Mouse (Mus musculus) forebrain, embryonic 12.5 days (tissue): ENCODE data around the gene Olfr960. TPM values are rescaled to one million over a fixed set of nuclear protein-coding genes. Genes with fewer than 3 reads are reported as not detected.

Experiments
- ATAC-seq: fragments of 200-750 bp; cut with Nextera tagmentation; 2 replicates; pipeline ENCODE4 v1.8.0; 2017; ENCODE audit warnings: moderate TSS enrichment; ENCODE audit not compliant: low FRiP score
- H3K27ac ChIP-seq: fragments of 300-500 bp; sonication (generic); 2 replicates; pipeline ENCODE4 v1.5.1; 2016; ENCODE audit warnings: mild to moderate bottlenecking
- H3K27me3 ChIP-seq: fragments of 300-500 bp; sonication (generic); 2 replicates; pipeline ENCODE4 v1.6.1; 2016; ENCODE audit warnings: mild to moderate bottlenecking
- H3K36me3 ChIP-seq: fragments of 300-500 bp; sonication (generic); replicated peaks from 2 replicates; pipeline ENCODE4 v1.6.1; 2016; ENCODE audit warnings: mild to moderate bottlenecking
- H3K4me1 ChIP-seq: fragments of 300-500 bp; sonication (generic); 2 replicates; pipeline ENCODE4 v1.6.1; 2016
- H3K4me2 ChIP-seq: fragments of 300-500 bp; sonication (generic); 2 replicates; pipeline ENCODE4 v1.6.1; 2016; ENCODE audit warnings: mild to moderate bottlenecking, moderate library complexity
- H3K4me3 ChIP-seq: fragments of 300-500 bp; sonication (generic); replicated peaks from 2 replicates; pipeline ENCODE4 v1.5.1; 2016; ENCODE audit warnings: mild to moderate bottlenecking
- H3K9ac ChIP-seq: fragments of 300-500 bp; sonication (generic); 2 replicates; pipeline ENCODE4 v1.6.1; 2016; ENCODE audit warnings: mild to moderate bottlenecking
- H3K9me3 ChIP-seq: fragments of 300-500 bp; sonication (generic); 2 replicates; pipeline ENCODE4 v1.6.1; 2016
- WGBS: fragments of 180-500 bp; shearing (Covaris S2); methylation state at CpG from one replicate; pipeline ENCODE4 v1.1.7; 2016; 5-methylcytosine and 5-hydroxymethylcytosine counted together
- polyA plus RNA-seq: library from polyadenylated mRNA; unstranded; fragments of >200 nt; fragmentation: Nextera tagmentation; extraction: Ambion mirVana; gene quantifications from 2 replicates; pipeline ENCODE4 v1.2.1, GENCODE M21; 2016

The Olfr960 gene
- not detected in 2 replicates for polyA plus RNA-seq

DNA sequence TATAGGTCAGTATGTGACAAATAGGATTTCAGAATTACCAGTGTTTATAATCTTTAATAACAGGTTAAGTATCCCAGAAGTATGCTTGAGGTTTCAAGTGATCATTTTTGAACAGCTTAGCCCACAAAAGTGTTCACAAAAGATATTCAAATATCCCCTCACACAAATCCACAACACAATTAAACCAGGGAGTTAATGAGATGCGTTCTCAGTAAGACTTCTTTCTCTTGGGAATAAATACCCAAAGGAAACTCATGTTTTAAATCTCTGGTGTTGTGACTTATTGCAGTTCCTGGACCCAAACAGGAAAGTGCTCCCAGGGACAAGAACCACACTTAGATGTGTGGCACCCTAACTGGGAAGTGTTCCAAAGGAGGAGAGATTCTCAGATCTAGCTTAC, at the start of gene Olfr960:
Olfr960 (plus strand) TSS at position 301 of the 400 bp plus-strand sequence.
- Histone ChIP-seq H3K36me3 (no peaks in the 10 kb centered on the region), H3K9me3 (no peaks in the 10 kb centered on the region), H3K4me3 (no peak within 1 kb of the TSS), H3K4me1 (no peaks in the 10 kb centered on the region), H3K27me3 (no peaks in the 10 kb centered on the region), H3K4me2 (no peak within 1 kb of the TSS), H3K27ac (no peak within 1 kb of the TSS), H3K9ac (no peak within 1 kb of the TSS)
- ATAC-seq: no peak
- 44% methylated on average over 1 of the region's 1 CpGs for WGBS

DNA sequence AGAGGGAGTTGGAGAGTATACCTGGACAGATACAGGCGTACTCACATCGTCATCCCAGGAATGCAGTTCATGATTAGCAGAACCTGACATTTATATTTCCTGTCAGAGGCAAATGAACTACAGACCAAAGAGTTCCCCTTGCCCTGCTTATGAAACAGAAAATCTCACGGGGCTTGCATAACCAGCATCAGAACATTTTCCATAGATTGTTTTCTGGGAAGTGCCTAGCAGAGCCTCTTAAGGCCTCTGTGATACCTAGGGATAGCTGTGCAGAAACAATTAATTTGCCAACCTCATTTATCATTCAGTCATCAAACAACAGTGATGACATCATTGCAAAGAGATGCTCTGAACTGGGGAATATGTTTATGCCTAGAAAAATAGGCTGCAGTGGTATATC, 45.7 kb upstream of the Olfr960 start, which contains the start of gene Olfr959:
Olfr959 (minus strand) TSS at position 101 of the 400 bp plus-strand sequence.
- no peak within 1 kb of the TSS for H3K4me3 ChIP-seq
- H3K27me3 ChIP-seq: no peaks in the 10 kb centered on the region
- H3K9me3 ChIP-seq: no peaks in the 10 kb centered on the region
- no peak within 1 kb of the TSS for H3K9ac ChIP-seq
- H3K4me1 ChIP-seq: no peaks in the 10 kb centered on the region
- ATAC-seq: no peak
- no peaks in the 10 kb centered on the region for H3K36me3 ChIP-seq
- H3K4me2 ChIP-seq: no peak within 1 kb of the TSS
- H3K27ac ChIP-seq: no peak within 1 kb of the TSS
- WGBS: 88% methylated on average over 3 of the region's 3 CpGs

DNA sequence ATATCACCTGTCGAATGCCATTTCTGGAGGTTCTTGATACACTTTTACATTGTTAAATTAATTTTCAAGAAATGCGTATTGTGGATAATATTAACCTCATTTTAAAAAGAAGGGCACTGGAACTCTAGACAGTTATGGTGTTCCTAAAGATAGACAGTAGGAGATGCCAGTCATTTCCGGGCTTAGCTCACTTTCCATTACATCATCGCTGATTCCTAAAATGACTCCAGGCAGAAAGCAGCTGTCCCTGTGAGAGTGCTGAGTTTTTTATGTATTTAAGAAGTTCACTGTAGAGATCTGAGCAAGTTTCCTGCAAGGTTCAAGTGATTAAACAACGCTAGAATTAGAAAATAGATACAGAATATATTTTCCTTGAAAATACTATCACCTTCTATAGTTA, 44.1 kb upstream of the Olfr960 start:
- Histone ChIP-seq H3K9ac (no peak overlapping the region), H3K4me2 (no peak overlapping the region), H3K9me3 (no peaks in the 10 kb centered on the region), H3K27ac (no peak overlapping the region), H3K4me1 (no peaks in the 10 kb centered on the region), H3K27me3 (no peaks in the 10 kb centered on the region), H3K36me3 (no peaks in the 10 kb centered on the region), H3K4me3 (no peak overlapping the region)
- WGBS: 93% methylated on average over 5 of the region's 5 CpGs
- no peak for ATAC-seq

DNA sequence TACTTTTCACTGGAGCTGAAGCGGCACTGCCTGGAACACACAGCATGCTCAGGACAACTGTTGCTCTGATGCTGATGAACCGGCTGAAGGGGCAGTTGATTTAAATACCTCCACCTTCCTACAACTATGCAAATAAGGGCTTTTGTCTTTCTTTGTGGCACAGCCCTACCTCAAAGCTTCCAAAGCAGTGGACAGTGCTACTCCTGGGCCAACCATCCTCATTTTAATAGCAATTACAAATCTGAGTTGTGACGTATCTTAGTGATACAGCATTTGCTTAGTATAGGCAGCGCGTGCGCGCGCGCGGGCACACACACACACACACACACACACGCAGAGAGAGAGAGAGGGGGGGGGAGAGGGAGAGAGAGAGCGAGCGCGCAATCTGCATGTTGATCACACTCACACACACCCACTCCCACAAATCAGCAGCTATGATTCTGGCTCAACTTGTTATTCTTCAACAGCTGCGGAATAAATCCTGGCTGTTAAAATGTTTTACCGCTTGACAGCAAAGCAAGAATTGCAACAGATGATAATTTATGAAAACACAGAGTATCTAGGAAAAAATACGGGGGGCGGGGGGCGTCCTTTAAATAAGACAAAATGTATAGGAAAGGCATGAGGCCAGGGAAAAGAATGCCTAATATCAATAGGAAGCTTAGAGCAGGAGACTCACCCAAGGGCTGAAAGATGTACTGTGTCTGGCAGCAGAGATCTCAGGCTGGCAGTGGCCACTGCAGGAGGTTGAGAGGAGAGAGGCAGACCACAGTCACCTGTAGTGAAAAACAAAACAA, 18.4 kb upstream of the Olfr960 start:
- H3K27ac ChIP-seq: no peak overlapping the region
- H3K9me3 ChIP-seq: no peaks in the 10 kb centered on the region
- WGBS: 1% methylated on average over 19 of the region's 19 CpGs
- peak; percentile 92 for ATAC-seq
- H3K4me2 ChIP-seq: peak overlapping the region; percentile 75
- no peaks in the 10 kb centered on the region for H3K27me3 ChIP-seq
- peak overlapping the region; percentile 42; the same call in 1 of the 2 replicates for H3K9ac ChIP-seq
- H3K4me1 ChIP-seq: peaks cover 9% of the 10 kb centered on the region
- no peaks in the 10 kb centered on the region for H3K36me3 ChIP-seq
- peak overlapping the region; percentile 44 for H3K4me3 ChIP-seq

DNA sequence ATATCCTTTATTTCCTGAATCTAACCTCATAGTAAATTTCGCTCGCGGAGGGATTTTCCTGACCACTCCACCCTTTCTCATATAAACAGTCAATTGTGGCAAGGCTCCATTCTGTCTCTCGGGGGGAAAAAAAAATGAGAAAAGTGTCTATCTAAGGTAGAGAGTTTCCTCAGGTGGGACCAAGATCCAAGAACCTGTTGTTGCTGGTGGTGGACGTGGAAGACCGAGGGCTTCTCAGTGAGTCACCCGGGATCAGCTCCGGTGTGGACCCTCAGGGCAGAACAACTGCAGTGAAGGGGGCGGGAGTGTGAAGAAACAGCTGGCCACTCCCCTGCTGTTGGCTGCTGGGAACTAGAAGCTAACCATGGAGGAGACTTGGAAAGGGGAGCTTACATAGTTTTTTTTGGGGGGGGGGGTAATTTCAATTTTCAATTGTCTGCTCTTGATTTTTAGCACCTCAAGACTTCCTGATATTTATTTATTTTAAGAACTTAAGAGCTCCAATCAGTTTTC, 17.8 kb upstream of the Olfr960 start:
- peak overlapping the region; percentile 44 for H3K4me3 ChIP-seq
- peaks cover 9% of the 10 kb centered on the region for H3K4me1 ChIP-seq
- no peaks in the 10 kb centered on the region for H3K36me3 ChIP-seq
- H3K27ac ChIP-seq: no peak overlapping the region
- peak overlapping the region; percentile 42; the same call in 1 of the 2 replicates for H3K9ac ChIP-seq
- peak; percentile 65 for ATAC-seq
- H3K9me3 ChIP-seq: no peaks in the 10 kb centered on the region
- peak overlapping the region; percentile 75 for H3K4me2 ChIP-seq
- no peaks in the 10 kb centered on the region for H3K27me3 ChIP-seq
- WGBS: under 1% methylated on average over 9 of the region's 9 CpGs

DNA sequence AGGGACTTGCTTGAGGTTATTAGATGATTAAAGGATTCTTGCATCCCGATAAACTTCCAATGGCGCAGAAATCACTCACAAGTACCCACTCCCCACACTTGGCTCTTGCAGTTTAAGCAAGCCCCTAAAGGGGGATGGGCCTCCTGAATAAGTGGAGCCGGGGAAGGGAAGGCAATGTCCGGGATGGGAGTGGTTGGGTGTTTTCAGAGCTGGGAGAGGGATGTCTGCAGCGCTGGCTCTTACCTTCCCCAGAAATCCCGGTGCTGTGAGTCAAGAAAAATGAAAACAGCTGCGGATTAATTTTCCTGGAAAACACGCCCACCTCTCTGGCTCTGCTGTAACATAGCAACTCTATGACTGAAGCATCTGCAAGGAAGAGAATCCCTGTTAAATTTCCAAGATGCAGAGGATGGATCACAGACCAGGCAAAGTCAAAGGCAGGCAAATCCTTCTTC, 17.1 kb upstream of the Olfr960 start, which contains the start of gene AW551984:
AW551984 (minus strand) TSS at position 405 of the 455 bp plus-strand sequence.
- WGBS: 0% methylated on average over 8 of the region's 8 CpGs
- peak within 1 kb of the TSS; percentile 42; the same call in 1 of the 2 replicates for H3K9ac ChIP-seq
- H3K9me3 ChIP-seq: no peaks in the 10 kb centered on the region
- H3K36me3 ChIP-seq: no peaks in the 10 kb centered on the region
- no peaks in the 10 kb centered on the region for H3K27me3 ChIP-seq
- H3K4me3 ChIP-seq: peak within 1 kb of the TSS; percentile 44
- no peak within 1 kb of the TSS for H3K27ac ChIP-seq
- H3K4me2 ChIP-seq: peak within 1 kb of the TSS; percentile 75
- ATAC-seq: peak; percentile 47; the same call in 1 of the 2 replicates
- peaks cover 9% of the 10 kb centered on the region for H3K4me1 ChIP-seq

DNA sequence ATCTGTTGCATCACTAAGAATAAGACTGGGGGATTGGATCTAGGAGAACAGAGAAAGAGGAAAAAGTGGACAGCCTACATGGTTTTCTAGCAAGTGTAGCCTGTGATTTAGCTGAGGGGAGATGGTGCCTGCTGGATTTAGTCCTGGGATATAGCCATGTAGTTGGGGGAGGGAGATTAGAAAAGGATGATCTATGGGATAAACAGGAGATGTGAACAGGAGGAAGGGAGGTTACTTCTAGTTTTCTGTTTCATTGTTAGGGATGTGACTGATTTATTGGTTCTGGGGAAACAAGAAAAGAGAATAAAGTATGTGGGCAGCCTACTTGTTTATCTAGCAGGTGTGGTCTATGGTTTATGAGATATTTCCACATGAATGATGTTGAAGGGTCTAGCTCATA, 12.7 kb upstream of the Olfr960 start:
- ATAC-seq: no peak

DNA sequence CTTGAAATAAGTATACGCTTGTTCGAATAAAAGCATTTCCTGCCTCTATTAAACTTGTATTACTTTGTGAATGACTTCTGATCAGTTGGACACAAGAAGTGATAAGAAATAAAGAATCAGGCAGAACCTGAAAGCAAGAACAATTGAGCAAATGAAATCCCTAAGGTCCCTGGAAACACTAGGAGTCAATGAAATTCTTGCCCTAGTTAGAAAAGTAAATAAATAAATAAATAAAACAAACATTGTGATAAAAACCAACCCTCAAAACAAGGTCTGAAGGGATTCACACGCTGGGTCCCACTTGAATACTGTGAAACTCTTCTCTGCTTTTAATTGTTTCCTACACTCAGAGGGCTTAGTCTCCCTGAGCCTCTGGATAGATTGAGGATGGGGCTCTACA, 10.8 kb upstream of the Olfr960 start, which contains the start of gene Olfr148:
Olfr148 (plus strand) TSS at position 301 of the 400 bp plus-strand sequence.
- Histone ChIP-seq H3K27me3 (no peaks in the 10 kb centered on the region), H3K36me3 (no peaks in the 10 kb centered on the region), H3K4me1 (no peaks in the 10 kb centered on the region), H3K4me2 (no peak within 1 kb of the TSS), H3K9me3 (no peaks in the 10 kb centered on the region), H3K9ac (no peak within 1 kb of the TSS), H3K27ac (no peak within 1 kb of the TSS), H3K4me3 (no peak within 1 kb of the TSS)
- WGBS: 70% methylated on average over 3 of the region's 3 CpGs
- no peak for ATAC-seq

More for the DNA sequence above, 12.7 kb upstream of the Olfr960 start:
- Histone ChIP-seq H3K27ac (no peak overlapping the region), H3K4me3 (no peak overlapping the region), H3K4me2 (no peak overlapping the region), H3K9me3 (no peaks in the 10 kb centered on the region), H3K36me3 (no peaks in the 10 kb centered on the region), H3K27me3 (no peaks in the 10 kb centered on the region), H3K4me1 (no peaks in the 10 kb centered on the region; the same call in 1 of the 2 replicates), H3K9ac (no peak overlapping the region)

GRCm38 (mm10) chr9:39611953-39612352, 9.2 kb upstream of the Olfr960 start:
- ATAC-seq: peak; percentile 68; the same call in 1 of the 2 replicates
- H3K4me2 ChIP-seq: no peak overlapping the region
- H3K4me1 ChIP-seq: no peaks in the 10 kb centered on the region
- no peak overlapping the region for H3K4me3 ChIP-seq
- 68% methylated on average over 1 of the region's 1 CpGs for WGBS
- H3K27ac ChIP-seq: no peak overlapping the region
- no peaks in the 10 kb centered on the region for H3K27me3 ChIP-seq
- H3K9ac ChIP-seq: no peak overlapping the region
- no peaks in the 10 kb centered on the region for H3K9me3 ChIP-seq
- H3K36me3 ChIP-seq: no peaks in the 10 kb centered on the region

DNA sequence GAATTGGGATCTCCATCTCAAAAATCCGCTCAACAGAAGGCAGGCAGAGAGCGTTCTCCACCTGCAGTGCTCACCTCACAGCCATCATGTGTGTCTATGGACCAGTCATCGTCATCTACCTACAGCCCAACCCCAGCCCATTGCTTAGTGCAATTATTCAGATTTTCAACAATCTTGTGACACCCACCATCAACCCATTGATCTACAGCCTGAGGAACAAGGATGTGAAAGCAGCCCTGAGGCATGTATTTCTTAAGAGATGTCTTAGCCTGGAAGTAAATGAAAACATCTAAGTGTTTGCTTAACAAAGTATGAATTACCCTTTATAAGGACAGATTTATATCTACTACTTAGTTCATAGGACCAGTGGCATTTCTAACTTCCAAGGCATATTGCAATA, 2.6 kb downstream of the Olfr960 start:
- no peak for ATAC-seq
- WGBS: 94% methylated on average over 3 of the region's 3 CpGs

GRCm38 (mm10) chr9:39624711-39625110, 3.5 kb downstream of the Olfr960 start:
- Histone ChIP-seq H3K9ac (no peak overlapping the region), H3K4me3 (no peak overlapping the region), H3K36me3 (no peaks in the 10 kb centered on the region), H3K9me3 (no peaks in the 10 kb centered on the region), H3K27ac (no peak overlapping the region), H3K4me1 (no peaks in the 10 kb centered on the region), H3K27me3 (no peaks in the 10 kb centered on the region), H3K4me2 (no peak overlapping the region)
- WGBS: 75% methylated on average over 2 of the region's 2 CpGs
- ATAC-seq: no peak

More for the DNA sequence above, 2.6 kb downstream of the Olfr960 start:
- H3K4me3 ChIP-seq: no peak overlapping the region
- H3K9me3 ChIP-seq: no peaks in the 10 kb centered on the region
- H3K4me2 ChIP-seq: no peak overlapping the region
- no peak overlapping the region for H3K27ac ChIP-seq
- H3K27me3 ChIP-seq: no peaks in the 10 kb centered on the region
- no peaks in the 10 kb centered on the region for H3K4me1 ChIP-seq
- no peaks in the 10 kb centered on the region for H3K36me3 ChIP-seq
- no peak overlapping the region for H3K9ac ChIP-seq

DNA sequence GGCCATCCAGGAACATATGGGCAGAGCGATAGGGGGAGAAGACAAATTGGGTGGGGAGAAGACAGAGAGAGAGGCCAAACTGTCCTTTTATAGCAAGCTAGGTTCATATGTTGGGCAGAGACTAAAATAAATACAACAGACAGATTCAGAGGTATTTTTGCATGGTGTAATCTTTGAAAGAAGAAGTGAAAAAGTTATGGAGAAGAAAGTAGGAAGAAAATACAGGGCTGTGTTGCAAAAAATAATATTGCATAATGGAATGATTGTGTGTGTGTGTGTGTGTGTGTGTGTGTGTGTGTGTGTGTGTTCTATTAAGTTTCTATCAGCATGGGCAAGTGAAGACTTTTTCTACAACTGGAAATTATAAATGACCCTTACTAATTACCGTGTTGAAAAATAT, 7.9 kb downstream of the Olfr960 start:
- no peak overlapping the region for H3K9ac ChIP-seq
- H3K4me3 ChIP-seq: no peak overlapping the region
- WGBS: 93% methylated on average over 2 of the region's 2 CpGs
- H3K27ac ChIP-seq: no peak overlapping the region
- no peak for ATAC-seq
- H3K4me2 ChIP-seq: no peak overlapping the region
- H3K9me3 ChIP-seq: no peaks in the 10 kb centered on the region
- H3K4me1 ChIP-seq: no peaks in the 10 kb centered on the region
- no peaks in the 10 kb centered on the region for H3K36me3 ChIP-seq
- no peaks in the 10 kb centered on the region for H3K27me3 ChIP-seq
